Mouse (Mus musculus) adrenal gland, postnatal 4 days (tissue): ENCODE measurements at regions not wholly inside any gene's neighbourhood (a gene's known extent, or its start where the extent isn't known, plus 50 kb on each side); places are given as distances from the start of the nearest gene placed in this dataset.
A peak's percentile ranks its signal among the peaks of the same experiment; 100 is the strongest.

Experiments used
- DNase-seq, 2 experiments: peaks; one replicate each; pipeline ENCODE4 v3.0.0; 2021 to 2022; ENCODE audit warnings: low spot score in 2 of 2, mixed read lengths in 2 of 2

GRCm38 (mm10) chr6:14298167-14298566 is 426.8 kb upstream of the 2610001J05Rik start:
- DNase-seq: no peak

GRCm38 (mm10) chr6:14297428-14297827 is 426.1 kb upstream of the 2610001J05Rik start:
- DNase-seq: no peak

GRCm38 (mm10) chr6:14290843-14291242 is 419.5 kb upstream of the 2610001J05Rik start:
- DNase-seq: no peak

- DNase-seq: no peak
These were observed 410.2 kb upstream of the 2610001J05Rik start for GRCm38 (mm10) chr6:14281476-14281875.

- DNase-seq: no peak
These were observed 390.6 kb upstream of the 2610001J05Rik start for GRCm38 (mm10) chr6:14261941-14262340.

- no peak for DNase-seq
These were observed 369.0 kb upstream of the 2610001J05Rik start for GRCm38 (mm10) chr6:14240331-14240730.

GRCm38 (mm10) chr6:14239151-14239550 is 367.8 kb upstream of the 2610001J05Rik start:
- DNase-seq: no peak

- DNase-seq: no peak
These were observed 359.5 kb upstream of the 2610001J05Rik start for GRCm38 (mm10) chr6:14230823-14231222.

- DNase-seq: peak in 1 of 2 experiments; percentile 8
These were observed 336.2 kb upstream of the 2610001J05Rik start for GRCm38 (mm10) chr6:14207509-14207908.

GRCm38 (mm10) chr6:14197107-14197506 is 325.8 kb upstream of the 2610001J05Rik start:
- no peak for DNase-seq

- no peak for DNase-seq
These were observed 324.0 kb upstream of the 2610001J05Rik start for GRCm38 (mm10) chr6:14195351-14195750.

- no peak for DNase-seq
These were observed 320.2 kb upstream of the 2610001J05Rik start for GRCm38 (mm10) chr6:14191387-14192023.

GRCm38 (mm10) chr6:14185921-14186420 is 314.7 kb upstream of the 2610001J05Rik start:
- DNase-seq: no peak

- DNase-seq: no peak
These were observed 276.1 kb upstream of the 2610001J05Rik start for GRCm38 (mm10) chr6:14147370-14147769.

GRCm38 (mm10) chr6:14146394-14146793 is 275.1 kb upstream of the 2610001J05Rik start:
- DNase-seq: no peak

- DNase-seq: no peak
These were observed 270.9 kb upstream of the 2610001J05Rik start for GRCm38 (mm10) chr6:14142107-14142751.

- no peak for DNase-seq
These were observed 259.2 kb upstream of the 2610001J05Rik start for GRCm38 (mm10) chr6:14130392-14131144.

GRCm38 (mm10) chr6:14129394-14129793 is 258.1 kb upstream of the 2610001J05Rik start:
- DNase-seq: no peak

GRCm38 (mm10) chr6:14122311-14122710 is 251.0 kb upstream of the 2610001J05Rik start:
- no peak for DNase-seq

- no peak for DNase-seq
These were observed 250.2 kb upstream of the 2610001J05Rik start for GRCm38 (mm10) chr6:14121479-14121878.

- DNase-seq: no peak
These were observed 223.6 kb upstream of the 2610001J05Rik start for GRCm38 (mm10) chr6:14094907-14095306.

- DNase-seq: no peak
These were observed 210.6 kb upstream of the 2610001J05Rik start for GRCm38 (mm10) chr6:14081884-14082283.
